ENCODE assay signal across 8 mouse cellular contexts in genomic region chr8:120437666-120438395, GRCm38 (mm10).
DNase-seq lines count a peak whose midpoint lies in the region; ATAC-seq and TF ChIP-seq lines count a peak whose summit lies in the region.

No protein-coding gene starts in this region.

- H3K4me3 ChIP-seq in gastrocnemius, adult 2 months = no peak overlapping the region
- H3K4me3 ChIP-seq in forebrain, postnatal 0 days (ENCODE audit: low read depth, low read length) = no peak overlapping the region
- no peak overlapping the region for H3K4me3 ChIP-seq in liver, postnatal 0 days (ENCODE audit: low read depth, low read length)

- 0 out of 2 replicates have a peak overlapping the region, but pooled peaks have one; percentile 22 for H3K9ac ChIP-seq in forebrain, postnatal 0 days
- no peak overlapping the region for H3K9ac ChIP-seq in liver, postnatal 0 days (replicated peaks)

- H3K27ac ChIP-seq in gastrocnemius, adult 2 months = peak overlapping the region; percentile 87
- peak overlapping the region; percentile 35; the same call in 1 of the 2 replicates for H3K27ac ChIP-seq in forebrain, postnatal 0 days (ENCODE audit: low read depth, low read length)
- H3K27ac ChIP-seq in liver, postnatal 0 days (ENCODE audit: low read depth) = no peak overlapping the region

- H3K4me1 ChIP-seq in forebrain, postnatal 0 days (ENCODE audit: insufficient read depth) = peaks cover 32% of the 10 kb centered on the region
- H3K4me1 ChIP-seq in liver, postnatal 0 days (ENCODE audit: insufficient read depth) = peaks cover 32% of the 10 kb centered on the region

- no peak for TF ChIP-seq CTCF in gastrocnemius, adult 2 months (IDR thresholded peaks at IDR 0.05)
- TF ChIP-seq CTCF in forebrain, postnatal 0 days (IDR thresholded peaks at IDR 0.05; ENCODE audit: low read depth) = no peak
- no peak for TF ChIP-seq CTCF in liver, postnatal 0 days (IDR thresholded peaks at IDR 0.05; ENCODE audit: low read depth)

- TF ChIP-seq EP300 in liver, postnatal 0 days (IDR thresholded peaks at IDR 0.05; ENCODE audit: low read depth) = no peak

- WGBS in forebrain, postnatal 0 days = 38% methylated on average over 21 of the region's 21 CpGs
- WGBS in liver, postnatal 0 days (ENCODE audit: insufficient replicate concordance) = 82% methylated on average over 21 of the region's 21 CpGs

- DNase-seq in gastrocnemius, adult 2 months = peak; percentile 74
- no peak for DNase-seq in gastrocnemius, postnatal 10 days
- DNase-seq in right cerebral cortex, adult 18-20 months = peak; percentile 81
- no peak for DNase-seq in right cerebral cortex, postnatal 4 days
- DNase-seq in forebrain, postnatal 0 days = peak; percentile 64
- no peak for DNase-seq in liver, postnatal 0 days
- no peak for DNase-seq in embryo, embryonic 11 days
- no peak for DNase-seq in ovary, postnatal 36 days (ENCODE audit: low spot score)

- peak; percentile 52; the same call in 1 of the 2 replicates for ATAC-seq in forebrain, postnatal 0 days
- peak; percentile 57 for ATAC-seq in liver, postnatal 0 days

- no peaks in the 10 kb centered on the region for H3K27me3 ChIP-seq in forebrain, postnatal 0 days (ENCODE audit: insufficient read depth, low read length)
- H3K27me3 ChIP-seq in liver, postnatal 0 days (ENCODE audit: insufficient read depth, low read length) = no peaks in the 10 kb centered on the region

- H3K36me3 ChIP-seq in forebrain, postnatal 0 days (ENCODE audit: insufficient read depth) = no peaks in the 10 kb centered on the region; the same call in 1 of the 2 replicates
- H3K36me3 ChIP-seq in liver, postnatal 0 days (replicated peaks; ENCODE audit: insufficient read depth, low read length) = no peaks in the 10 kb centered on the region

- no peak overlapping the region for H3K4me2 ChIP-seq in forebrain, postnatal 0 days (ENCODE audit: low read depth)
- no peak overlapping the region for H3K4me2 ChIP-seq in liver, postnatal 0 days (ENCODE audit: low read depth, low read length)

- intact Hi-C loops in gastrocnemius, adult 2 months (cut with DNase I) = loop anchor here (5.0 kb wide), 1 partner anchor 64 kb away; no protein-coding TSS in a partner anchor

- no peaks in the 10 kb centered on the region for H3K9me3 ChIP-seq in forebrain, postnatal 0 days (ENCODE audit: low read length)
- peaks cover 4% of the 10 kb centered on the region; the same call in 1 of the 2 replicates for H3K9me3 ChIP-seq in liver, postnatal 0 days (ENCODE audit: low read length)

Comparison
In these comparisons a context has a peak if more than half of its experiments do, and no peak if none do; other contexts are left out.
1. DNase-seq: peak in gastrocnemius, adult 2 months (single experiment), right cerebral cortex, adult 18-20 months (single experiment) and forebrain, postnatal 0 days (single experiment); none in gastrocnemius, postnatal 10 days (single experiment), right cerebral cortex, postnatal 4 days (single experiment), liver, postnatal 0 days (single experiment), embryo, embryonic 11 days (single experiment) and ovary, postnatal 36 days (single experiment).